Mouse (Mus musculus) embryo, embryonic 11 days (tissue): Measurements from ENCODE around the gene Spata6.

Experiments
- DNase-seq: peaks from one replicate; pipeline ENCODE4 v3.0.0-alpha.2; 2015

Spata6 gene

DNA sequence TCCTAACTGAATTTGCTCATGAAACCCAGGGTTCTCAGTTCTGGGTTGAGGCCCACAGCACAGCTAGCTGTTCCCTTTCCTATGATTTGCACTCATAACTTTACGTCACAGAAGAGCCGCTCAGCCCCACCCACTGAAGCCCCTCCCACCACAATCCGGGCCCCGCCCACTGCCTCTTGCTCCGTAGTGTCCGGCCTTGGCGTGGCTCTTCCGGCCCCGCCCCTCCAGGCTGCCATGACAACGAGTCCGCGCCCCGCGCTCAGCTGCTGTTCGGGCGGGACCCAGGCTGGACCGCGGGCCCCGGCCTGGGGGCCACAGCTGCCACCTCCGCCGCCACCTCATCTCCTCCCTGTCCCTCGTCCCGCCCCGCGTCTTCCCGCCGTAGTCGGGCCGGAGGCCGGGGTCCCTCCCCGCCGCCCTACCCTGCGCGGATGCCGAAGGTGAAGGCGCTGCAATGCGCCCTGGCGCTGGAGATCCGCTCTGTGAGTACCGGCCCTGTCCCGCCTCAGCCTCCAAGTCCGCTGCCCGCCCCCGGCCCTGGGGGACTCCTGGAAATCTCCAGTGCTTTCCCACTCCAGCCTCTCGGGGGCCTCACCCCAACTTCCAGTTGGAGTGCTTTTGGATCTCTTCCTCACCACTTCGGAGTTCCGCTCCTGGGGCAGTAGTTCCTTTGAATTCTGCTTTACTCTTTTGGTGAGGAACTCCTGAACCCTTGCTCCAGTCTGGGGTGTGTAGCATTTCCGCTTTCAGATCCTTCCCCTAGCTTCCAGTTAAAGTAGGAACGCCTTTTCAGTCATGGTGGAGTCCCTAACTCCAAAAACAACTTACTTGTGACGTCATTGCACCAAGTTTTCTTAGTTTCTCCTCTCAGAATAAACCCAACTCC, at the start of gene Spata6:
Gene Spata6 (plus strand): TSS at position 209 of the 886 bp plus-strand sequence.
- DNase-seq, result peak; percentile 94

DNA sequence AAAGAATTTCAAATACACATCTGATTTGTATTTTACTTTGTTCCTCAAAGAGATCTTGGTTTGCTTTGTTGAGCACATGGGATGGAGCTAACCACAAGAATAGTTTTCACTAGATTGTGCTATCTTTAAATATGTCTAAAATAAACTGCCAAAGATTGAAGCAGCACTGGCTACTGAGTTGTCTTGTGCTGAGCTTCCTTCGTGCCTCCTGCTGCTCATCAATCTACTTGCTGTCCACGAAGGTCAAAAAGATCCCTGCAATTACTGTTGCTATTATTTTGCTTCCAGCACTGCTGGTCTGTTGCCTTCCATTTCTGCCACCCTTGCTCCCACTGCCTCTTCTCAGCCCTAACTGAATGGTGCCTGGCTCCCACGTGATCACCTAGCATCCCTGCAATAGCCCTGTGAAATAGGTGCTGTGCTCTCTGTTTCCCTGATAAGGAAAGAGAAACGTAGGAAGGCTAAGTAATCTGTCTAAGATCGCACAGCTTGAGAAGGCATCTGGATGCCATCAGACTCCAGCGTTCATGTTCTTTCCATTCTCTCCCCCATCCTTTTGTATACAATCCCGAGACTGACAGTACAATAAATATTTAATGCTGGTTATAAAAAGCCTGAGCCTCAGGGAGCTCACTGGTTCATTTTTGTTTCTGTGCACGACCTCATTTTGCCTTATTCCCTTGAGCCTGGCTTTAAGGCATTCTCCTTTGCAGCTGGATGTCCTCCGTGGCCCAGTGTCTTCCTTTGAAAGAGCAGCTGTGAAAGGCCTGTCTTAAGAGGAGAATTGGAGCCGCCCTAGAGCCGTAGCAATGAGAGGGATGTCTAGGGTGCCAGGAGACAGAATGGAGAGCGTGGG, 49.0 kb upstream of the Spata6 start:
- peak; percentile 19 for DNase-seq

DNA sequence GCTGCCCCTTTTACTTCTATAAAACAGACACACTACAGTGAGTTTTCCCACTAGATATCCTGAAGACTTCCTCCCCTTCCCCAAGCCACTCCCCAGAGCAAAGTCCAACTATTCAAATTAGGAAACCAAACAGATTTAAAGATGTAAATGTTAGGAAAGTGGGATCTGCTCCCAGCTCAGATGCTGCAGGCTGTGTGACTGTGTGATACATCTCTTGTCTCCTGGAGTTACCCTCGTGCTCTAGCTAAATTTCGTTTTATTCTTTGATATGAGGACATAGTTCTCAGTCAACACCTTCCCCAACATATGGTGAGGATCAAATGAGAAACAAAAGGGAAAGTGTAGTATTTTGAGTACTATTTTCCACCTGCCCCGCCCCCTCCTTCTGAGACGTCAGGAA, 48.3 kb upstream of the Spata6 start:
- DNase-seq, result no peak

DNA sequence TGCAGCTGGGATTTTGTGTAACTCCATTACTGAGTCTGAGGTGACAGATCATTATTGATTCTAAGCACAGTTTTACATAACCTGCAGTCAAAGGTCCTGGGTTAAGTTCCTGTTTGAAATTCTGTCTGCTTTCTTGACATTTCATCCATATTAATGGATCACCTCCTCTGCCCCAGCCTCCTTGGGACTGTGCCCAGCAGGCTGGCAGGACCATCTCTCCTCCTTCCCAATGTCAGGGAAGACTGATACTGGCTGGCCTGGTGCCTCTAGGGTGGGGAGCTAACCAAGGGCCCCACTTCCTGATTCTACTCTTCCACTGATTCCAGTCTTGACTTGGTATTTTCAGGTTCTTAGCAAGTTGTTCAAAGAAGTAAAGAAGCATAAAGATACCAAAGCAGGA, 45.9 kb upstream of the Spata6 start:
- no peak for DNase-seq

DNA sequence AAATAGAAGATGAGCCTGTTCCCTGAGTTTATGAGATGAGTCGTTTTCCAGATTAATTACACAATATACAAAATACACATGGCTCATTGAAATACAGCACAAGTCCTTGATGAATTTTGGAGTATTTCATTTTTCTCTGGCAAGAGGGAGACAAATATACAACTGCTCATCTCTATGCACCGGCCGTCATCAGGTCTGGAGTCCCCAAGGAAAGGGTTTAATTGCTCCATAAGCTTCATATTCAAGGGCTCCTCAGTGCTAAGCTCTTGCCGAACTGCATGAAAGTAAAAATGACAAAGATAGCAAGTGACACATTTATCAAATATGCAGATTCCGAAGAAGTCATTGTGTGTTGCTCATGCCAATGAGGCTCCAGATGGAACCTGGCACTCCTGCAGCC, 37.9 kb upstream of the Spata6 start:
- DNase-seq, result no peak

DNA sequence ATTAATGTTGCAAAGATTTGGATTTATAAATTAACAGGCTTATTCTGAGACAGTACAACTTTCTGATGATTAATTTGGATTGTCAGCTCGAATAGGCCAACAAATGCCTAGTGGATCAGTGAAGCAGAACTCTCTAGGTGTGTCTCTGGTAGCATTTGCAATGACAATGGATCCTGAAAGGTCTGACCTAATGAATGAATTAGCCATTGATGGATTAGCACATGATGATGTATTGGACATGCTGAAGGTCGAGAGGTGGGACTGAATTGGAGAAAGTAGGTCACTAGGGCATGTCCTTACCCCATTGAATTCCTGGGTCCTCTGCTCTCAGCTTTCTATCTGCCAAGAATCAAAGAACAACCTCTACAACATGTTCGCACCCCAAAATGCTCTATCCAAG, 37.0 kb upstream of the Spata6 start:
- DNase-seq, result no peak

DNA sequence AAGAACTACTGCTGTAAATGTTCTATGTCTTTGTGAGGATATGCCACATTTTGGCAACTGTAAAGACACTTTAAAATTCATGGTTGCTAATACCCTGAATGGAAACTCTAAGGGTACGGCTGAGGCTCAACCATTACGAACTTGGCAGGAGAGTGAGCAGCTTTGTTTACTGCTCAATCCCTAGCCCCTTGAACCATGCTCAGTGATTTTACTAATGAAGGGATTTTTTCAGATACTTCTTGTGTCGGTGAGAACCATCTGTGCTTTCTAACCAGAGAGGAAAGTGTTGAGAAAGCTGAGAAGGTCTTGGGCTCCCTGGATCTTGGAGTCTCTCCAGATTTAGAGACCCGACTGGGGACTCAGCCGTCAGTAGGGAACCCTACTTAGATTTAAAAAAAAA, 35.9 kb upstream of the Spata6 start:
- DNase-seq, result no peak

GRCm38 (mm10) chr4:111685951-111686350, 33.8 kb upstream of the Spata6 start:
- DNase-seq, result no peak

DNA sequence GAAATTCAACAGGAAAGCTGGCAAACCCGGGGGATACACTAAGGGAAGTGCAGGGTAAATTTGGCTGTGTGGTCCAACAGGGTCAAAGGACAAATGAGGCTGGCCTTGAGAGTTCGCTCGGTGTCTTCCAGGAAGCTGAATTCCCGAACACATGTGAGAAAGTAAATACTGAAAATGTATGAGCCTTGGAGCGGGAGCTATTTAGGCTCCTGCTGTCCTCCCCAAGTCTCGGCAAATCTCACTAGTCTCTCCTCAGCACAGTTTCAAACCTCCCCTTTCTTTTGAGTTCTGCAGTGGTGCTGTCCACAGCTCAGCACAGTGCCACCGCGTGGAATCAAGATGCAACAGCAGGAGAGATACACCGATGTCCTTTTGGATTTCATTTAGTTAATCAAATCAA, 32.8 kb upstream of the Spata6 start:
- DNase-seq, result peak; percentile 77

GRCm38 (mm10) chr4:111687613-111688012, 32.2 kb upstream of the Spata6 start:
- DNase-seq, result peak; percentile 91

GRCm38 (mm10) chr4:111691057-111691543, 28.7 kb upstream of the Spata6 start:
- no peak for DNase-seq

GRCm38 (mm10) chr4:111701381-111701780, 18.4 kb upstream of the Spata6 start:
- no peak for DNase-seq

DNA sequence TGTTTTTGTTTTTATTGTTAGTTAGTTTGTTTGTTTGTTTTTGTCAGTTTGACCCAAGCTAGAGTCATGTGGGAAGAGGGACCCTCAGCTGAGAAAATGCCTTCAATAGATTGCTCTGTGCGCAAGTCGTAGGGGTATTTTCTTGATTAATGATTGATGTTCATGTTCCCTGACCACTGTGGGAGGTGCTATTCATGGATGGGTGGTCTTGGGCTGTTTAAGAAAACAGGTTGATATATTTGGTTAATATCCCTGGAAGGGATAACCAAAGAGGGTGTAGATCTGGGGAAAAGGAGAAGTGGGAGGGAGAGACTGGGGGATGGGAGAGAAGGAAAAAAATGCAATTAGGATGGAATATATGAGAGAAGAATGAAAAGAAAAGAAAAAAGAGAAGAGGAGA, 15.7 kb upstream of the Spata6 start:
- no peak for DNase-seq

- DNase-seq, result no peak
These were observed 14.8 kb upstream of the Spata6 start for GRCm38 (mm10) chr4:111704975-111705374.

GRCm38 (mm10) chr4:111719296-111719695, 488 bp upstream of the Spata6 start:
- DNase-seq, result no peak

GRCm38 (mm10) chr4:111720662-111721003, 849 bp downstream of the Spata6 start:
- DNase-seq, result no peak

DNA sequence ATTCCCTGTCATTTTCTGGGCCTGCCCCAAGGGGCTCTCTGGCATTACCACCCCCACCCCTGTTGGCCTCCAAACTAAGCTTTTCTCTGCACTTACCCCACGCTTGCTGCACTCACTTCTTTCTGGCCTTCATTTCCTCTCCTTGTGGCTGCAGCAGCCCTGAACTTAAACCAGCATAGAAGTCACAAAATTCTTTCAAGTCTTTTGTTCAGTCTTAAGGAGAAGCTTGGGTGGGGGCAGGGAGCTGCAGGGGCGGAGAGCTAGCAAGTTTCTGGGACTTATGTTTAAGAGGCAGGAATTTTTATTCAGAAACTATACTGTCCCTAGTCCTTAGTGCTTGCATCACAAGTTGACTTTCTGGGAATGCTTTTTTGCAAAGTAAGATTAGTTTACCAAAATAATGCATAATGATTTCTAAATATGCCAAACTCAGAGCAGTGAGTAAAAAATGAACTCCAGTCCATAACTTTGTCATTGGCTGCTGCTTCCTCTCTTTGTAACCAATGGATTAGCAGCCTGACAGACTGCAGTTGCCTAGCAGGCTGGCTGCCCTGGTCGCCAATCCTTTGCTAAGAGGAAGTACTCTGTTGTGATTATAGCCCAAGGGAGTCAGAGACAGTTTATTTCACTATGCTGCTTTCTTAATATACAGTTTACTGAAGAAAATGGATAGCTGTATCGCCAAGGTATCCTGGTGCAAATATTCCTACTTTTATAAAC, 1.5 kb downstream of the Spata6 start:
- DNase-seq, result peak; percentile 67

- no peak for DNase-seq
These were observed 17.8 kb downstream of the Spata6 start for GRCm38 (mm10) chr4:111737551-111737950.

DNA sequence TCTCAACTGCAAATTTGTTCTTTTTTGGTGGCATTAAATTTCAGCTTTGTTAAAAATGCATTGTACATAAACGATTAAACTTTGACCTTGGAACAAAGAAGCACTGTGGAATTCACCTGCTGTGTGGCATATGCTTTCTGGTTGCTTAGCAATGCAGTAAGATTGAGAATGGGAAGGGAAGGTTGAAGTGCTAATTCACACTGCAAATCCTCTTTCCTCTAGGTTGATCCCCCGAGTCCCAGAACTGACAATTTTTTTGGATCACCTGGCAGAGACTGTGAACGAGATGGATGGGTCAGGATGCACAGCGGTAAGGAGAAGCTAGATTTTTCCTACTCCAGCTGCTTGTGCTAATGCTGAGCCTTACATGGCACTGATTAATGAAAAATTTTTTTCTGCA, 60.7 kb downstream of the Spata6 start:
- DNase-seq, result peak; percentile 19

DNA sequence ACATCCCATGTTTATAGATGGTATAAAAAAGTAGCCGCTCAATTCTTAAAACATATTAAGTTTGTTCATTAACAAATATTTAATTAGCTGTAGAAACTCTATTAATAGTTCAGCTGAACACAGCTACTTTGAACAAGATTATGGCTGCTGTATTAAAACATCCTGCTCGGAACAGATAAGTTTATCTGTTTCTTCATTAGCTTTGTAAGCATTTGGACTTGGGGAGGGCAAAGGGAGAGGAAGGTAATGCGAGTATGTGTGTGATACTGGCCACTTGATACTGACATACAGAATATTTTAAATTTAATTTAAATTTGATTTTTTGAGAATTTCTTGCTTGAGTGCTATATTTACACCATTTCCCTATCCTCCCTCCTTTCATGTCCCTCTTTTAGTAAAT, 80.1 kb downstream of the Spata6 start:
- no peak for DNase-seq

DNA sequence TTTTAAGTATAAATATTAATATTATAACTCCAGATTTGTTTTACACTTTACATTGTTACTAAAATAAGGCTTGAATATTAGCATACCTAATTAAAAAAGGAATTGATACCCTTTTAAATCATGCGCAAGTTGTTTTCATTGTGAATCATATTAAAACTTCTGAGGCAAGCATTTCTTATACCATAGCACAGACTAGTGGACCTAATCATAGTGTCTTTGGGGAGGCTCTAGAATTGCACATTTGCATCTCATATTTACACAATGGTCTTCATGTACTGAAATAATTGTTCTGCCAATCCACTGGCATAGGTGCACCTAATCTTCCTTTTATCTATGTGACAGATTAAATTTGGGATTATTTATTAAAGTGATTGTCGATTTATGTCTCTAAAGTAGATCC, 83.4 kb downstream of the Spata6 start:
- no peak for DNase-seq

DNA sequence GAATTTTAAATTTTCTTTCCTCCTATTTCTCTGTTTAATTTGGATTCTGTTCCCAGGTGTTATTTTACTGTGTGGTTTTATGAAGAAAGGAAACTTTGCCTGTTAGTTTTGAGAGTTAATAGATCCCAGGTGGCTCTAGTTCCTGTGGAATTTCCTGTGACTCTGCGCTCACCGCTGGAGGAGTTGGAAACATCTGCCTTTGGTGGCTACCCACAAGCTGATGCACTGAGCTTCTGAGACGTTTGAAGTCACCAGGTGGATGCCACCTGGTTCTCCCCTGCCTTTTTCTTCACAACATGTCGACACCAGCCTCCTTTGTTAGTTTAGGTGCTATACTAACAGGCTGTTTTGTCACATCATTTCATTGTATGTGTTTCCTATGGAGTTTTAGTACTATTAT, 97.7 kb downstream of the Spata6 start:
- DNase-seq, result peak; percentile 73

GRCm38 (mm10) chr4:111838882-111839281, 119.1 kb downstream of the Spata6 start:
- no peak for DNase-seq
